Mouse (Mus musculus) heart, adult 9 months (tissue): ENCODE measurements at regions not wholly inside any gene's neighbourhood (a gene's known extent, or its start where the extent isn't known, plus 50 kb on each side); places are given as distances from the start of the nearest gene placed in this dataset.
"Not testable (repeated sequence)": the region's sequence is repeated elsewhere in the genome, so short reads cannot be mapped to it uniquely, and the experiment has no call there.

Experiments used
- DNase-seq, 2 experiments: peaks; one replicate each; pipeline ENCODE4 v3.0.0; 2022; ENCODE audit warnings: low spot score in 2 of 2

- DNase-seq, result no peak
Observed at GRCm38 (mm10) chr16:19024010-19024532, 147.2 kb downstream of the Hira start.

- DNase-seq, result no peak
Observed at GRCm38 (mm10) chr16:19025227-19025932, 148.5 kb downstream of the Hira start.

GRCm38 (mm10) chr16:19027096-19027495 is 150.3 kb downstream of the Hira start:
- DNase-seq, result no peak

- no peak for DNase-seq
Observed at GRCm38 (mm10) chr16:19032582-19032981, 155.7 kb downstream of the Hira start.

GRCm38 (mm10) chr16:19035781-19036180 is 158.9 kb downstream of the Hira start:
- no peak for DNase-seq

- no peak for DNase-seq
Observed at GRCm38 (mm10) chr16:19037681-19038080, 160.8 kb downstream of the Hira start.

- DNase-seq, result peak in 1 of 2 experiments; percentile 10
Observed at GRCm38 (mm10) chr16:19052791-19053190, 176.0 kb downstream of the Hira start.

- no peak for DNase-seq
Observed at GRCm38 (mm10) chr16:19060343-19060742, 183.5 kb downstream of the Hira start.

GRCm38 (mm10) chr16:19061796-19062195 is 185.0 kb downstream of the Hira start:
- DNase-seq, result no peak

- DNase-seq, result no peak
Observed at GRCm38 (mm10) chr16:19062557-19063400, 185.9 kb downstream of the Hira start.

GRCm38 (mm10) chr16:19063401-19063762 is 186.5 kb downstream of the Hira start:
- DNase-seq, result no peak

GRCm38 (mm10) chr16:19064397-19064796 is 187.6 kb downstream of the Hira start:
- no peak for DNase-seq

GRCm38 (mm10) chr16:19065543-19066141 is 188.8 kb downstream of the Hira start:
- DNase-seq, result no peak

- DNase-seq, result no peak
Observed at GRCm38 (mm10) chr16:19066700-19067310, 190.0 kb downstream of the Hira start.

- DNase-seq, result not testable (repeated sequence)
Observed at GRCm38 (mm10) chr16:19083503-19083902, 206.7 kb downstream of the Hira start.

GRCm38 (mm10) chr16:19087914-19088313 is 211.1 kb downstream of the Hira start:
- no peak for DNase-seq
